Mouse (Mus musculus) kidney, adult 9 months (tissue): Measurements from ENCODE around the gene Olfr1218.
"Not testable (repeated sequence)": the region's sequence is repeated elsewhere in the genome, so short reads cannot be mapped to it uniquely, and the experiment has no call there.

Experiments
- DNase-seq: peaks from one replicate; pipeline ENCODE4 v3.0.0; 2022

Gene Olfr1218

DNA sequence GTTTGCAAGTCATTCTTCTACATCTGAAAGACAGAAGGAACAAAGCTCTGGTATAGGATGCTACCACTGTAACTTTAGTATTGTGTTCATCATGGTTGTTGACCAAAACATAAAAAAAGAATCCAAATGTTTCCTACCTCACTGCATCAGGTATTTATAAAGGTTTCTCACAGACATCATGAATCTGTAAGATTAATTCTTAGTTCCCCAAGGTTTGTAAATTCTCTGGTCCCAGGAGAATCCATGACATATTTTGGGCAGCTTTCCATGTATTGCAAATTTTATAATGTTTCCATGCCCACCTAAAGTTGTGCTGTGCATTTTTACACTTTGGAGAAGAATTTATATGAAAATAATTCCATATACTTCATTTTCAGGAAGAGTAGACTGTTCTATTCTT lies at the start of gene Olfr1218:
Gene Olfr1218 (minus strand): TSS at position 101 of the 400 bp plus-strand sequence.
- DNase-seq = no peak

DNA sequence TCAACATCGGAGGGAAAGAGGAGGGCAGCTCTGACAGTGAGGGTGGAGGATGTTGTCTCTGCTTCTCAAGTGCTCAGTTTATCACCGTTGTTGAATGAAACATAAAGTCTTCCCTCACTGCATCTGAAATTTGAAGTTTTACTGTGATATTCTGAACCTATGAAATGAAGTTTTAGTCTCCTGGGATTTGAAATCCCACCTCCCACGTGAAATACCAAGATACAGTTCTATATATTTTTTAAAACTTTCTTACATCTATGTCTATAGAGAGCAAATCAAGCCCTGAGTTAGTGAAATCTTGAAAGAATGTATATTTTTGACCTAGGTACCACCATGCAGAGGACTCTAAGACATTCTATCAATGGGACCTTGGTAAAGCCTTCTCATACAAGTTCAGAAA lies 45.7 kb upstream of the Olfr1218 start, which contains the start of gene Olfr1220:
Gene Olfr1220 (minus strand): TSS at position 101 of the 400 bp plus-strand sequence.
- DNase-seq = no peak

DNA sequence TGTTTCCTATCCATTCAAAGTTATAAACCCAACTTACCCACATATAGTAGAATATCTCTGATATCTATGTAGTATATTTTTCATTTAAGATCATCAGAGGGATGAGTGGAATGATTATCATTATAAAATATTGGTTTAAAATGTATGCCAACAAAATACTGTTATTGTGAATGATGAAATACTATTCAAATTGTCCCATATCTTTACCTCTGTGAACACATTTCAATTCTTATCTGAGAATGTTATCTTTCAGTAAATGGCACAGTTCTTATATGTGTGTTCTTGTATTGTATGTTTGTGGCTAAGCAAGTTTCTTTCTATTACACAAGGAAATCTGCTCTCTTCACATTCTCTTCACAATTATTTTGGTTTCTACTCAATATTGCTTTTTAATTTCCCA lies 44.7 kb upstream of the Olfr1218 start:
- DNase-seq = no peak

DNA sequence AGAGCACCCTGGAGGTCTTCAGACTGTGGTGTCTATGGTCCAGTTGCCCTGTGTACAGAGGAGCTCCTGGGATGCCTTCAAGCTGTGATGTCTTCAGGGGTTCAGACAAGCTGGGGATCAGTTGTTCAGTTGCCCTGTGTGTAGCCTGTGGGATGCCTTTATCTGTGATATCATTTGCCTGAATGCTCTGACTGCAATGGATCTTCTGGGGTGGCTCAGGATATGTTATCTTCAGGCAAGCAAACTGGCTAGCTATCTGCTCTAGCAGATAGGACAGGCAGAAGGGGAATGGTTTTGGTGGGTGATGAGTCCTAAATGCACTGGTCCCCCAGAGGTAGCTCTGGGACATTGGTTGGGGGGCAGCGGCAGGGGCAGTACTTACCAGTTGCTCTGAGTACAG lies 32.9 kb upstream of the Olfr1218 start:
- DNase-seq = no peak

DNA sequence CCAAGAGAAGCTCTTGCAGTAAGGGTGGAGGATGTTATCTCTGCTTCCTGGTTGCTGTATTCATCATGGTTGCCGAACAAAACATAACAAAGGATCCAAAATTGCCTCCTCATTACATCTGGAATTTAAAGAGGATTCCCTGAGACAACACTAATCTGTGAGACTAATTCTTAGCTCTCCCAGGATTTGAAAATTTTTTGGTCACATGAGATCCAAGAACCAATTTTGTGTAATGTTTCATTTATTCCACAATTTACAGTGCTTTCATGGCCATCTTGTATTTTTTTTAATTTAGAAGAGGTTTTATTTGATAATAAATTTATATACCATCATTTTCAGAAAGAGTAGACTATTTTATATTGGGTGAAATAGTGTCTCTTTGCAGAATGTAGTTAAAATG lies 22.4 kb upstream of the Olfr1218 start, which contains the start of gene Olfr1219:
Gene Olfr1219 (minus strand): TSS at position 101 of the 400 bp plus-strand sequence.
- no peak for DNase-seq

DNA sequence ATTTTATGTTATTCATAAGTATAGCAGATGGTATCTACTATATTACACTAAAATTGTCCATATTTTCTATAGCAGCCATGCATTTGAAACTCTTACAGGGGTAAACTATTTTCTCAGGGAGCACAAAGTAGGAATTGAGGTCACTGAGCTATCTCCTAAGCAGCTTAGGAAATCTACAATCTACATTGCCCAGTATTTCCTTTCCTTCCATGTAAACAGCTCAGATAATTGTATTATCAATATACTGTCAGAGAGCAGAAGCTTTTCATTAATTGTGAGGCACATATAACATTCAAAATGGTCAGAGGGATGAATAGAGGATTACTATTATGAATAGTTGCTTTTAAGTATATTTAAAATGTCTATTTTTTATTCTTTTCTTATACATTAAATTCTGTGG lies 20.5 kb upstream of the Olfr1218 start:
- DNase-seq = no peak

DNA sequence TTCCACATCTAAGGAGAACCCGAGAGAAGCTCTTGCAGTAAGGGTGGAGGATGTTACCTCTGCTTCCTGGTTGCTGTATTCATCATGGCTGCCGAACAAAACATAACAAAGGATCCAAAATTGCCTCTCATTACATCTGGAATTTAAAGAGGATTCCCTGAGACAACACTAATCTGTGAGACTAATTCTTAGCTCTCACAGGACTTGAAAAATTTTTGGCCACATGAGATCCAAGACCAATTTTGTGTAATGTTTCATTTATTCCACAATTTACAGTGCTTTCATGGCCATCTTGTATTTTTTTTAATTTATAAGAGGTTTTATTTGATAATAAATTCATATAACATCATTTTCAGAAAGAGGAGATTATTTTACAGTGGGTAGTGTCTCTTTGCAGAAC lies 29.0 kb downstream of the Olfr1218 start, which contains the start of gene Olfr1217:
Gene Olfr1217 (minus strand): TSS at position 101 of the 400 bp plus-strand sequence.
- DNase-seq = no peak

DNA sequence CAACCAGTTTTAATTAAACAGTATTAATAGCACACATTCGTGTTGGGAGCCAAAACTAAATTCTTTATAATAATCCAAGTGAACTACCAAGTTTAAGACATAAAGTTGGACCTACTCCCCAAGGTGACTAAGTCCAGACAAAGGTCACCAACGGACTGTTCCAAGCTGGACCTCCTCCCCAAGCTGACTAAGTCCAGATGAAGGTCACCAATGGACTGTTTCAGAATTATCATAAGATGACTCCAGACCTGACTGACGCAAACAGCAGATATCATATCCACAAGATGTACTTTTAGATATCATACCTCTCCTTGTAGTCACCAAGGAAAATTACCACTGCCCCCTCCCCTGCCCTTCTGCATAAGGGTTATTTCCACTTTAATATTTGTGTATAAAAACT lies 39.6 kb downstream of the Olfr1218 start:
- not testable (repeated sequence) for DNase-seq

DNA sequence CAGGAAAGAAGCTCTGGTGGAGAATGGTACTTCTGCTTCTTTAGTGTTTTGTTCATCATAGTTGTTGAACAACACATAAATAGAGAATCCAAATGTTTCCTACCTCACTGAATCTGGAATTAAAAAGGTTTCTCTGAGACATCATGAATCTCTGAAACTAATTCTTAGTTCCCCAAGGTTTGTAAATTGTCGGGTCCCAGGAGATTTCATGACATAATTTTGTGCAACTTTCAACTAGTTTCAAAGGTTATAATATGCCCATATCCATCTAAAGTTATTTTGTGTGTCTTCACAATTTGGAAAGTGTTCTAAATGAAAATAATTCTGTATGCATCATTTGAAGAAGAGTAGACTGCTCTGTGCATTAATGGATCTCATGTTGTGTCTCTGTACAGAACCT lies 42.7 kb downstream of the Olfr1218 start, which contains the start of gene Olfr1216:
Gene Olfr1216 (minus strand): TSS at position 101 of the 400 bp plus-strand sequence.
- DNase-seq = no peak

DNA sequence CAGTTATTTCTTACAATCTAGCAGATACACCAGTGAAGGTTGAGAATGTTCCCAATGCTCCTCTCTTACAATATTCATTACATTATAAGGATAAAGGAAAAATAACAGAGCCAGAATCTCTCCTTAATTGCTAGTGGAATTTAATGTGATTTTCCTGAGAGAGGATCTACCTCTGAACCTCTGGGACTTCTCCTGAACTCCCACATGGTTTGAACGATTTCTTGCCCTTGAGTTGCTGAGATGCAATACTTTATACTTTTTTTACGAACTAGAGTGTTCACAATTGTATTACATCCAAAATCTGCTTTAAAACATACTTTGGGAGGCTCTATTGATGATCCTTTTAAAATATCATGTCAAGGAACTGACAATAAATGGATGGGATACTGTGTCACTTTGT lies 54.1 kb downstream of the Olfr1218 start, which contains the start of gene Olfr1215:
Gene Olfr1215 (minus strand): TSS at position 101 of the 400 bp plus-strand sequence.
- DNase-seq = no peak
